Mouse (Mus musculus) forebrain, embryonic 16.5 days (tissue): ENCODE data around the gene Prpf39. TPM values are rescaled to one million over a fixed set of nuclear protein-coding genes. Genes with fewer than 3 reads are reported as not detected.

ENCODE experiments used
- ATAC-seq: fragments of 200-750 bp; cut with Nextera tagmentation; 2 replicates; pipeline ENCODE4 v1.8.0; 2017; ENCODE audit warnings: mild to moderate bottlenecking, moderate library complexity
- H3K27ac ChIP-seq: fragments of 300-500 bp; sonication (generic); 2 replicates; pipeline ENCODE4 v1.5.1; 2014; ENCODE audit warnings: low read length, control low read depth
- H3K27me3 ChIP-seq: fragments of 300-500 bp; sonication (generic); replicated peaks from 2 replicates; pipeline ENCODE4 v1.6.1; 2014; ENCODE audit warnings: low read length; ENCODE audit not compliant: control insufficient read depth, insufficient read depth
- H3K36me3 ChIP-seq: fragments of 300-500 bp; sonication (generic); 2 replicates; pipeline ENCODE4 v1.6.1; 2014; ENCODE audit not compliant: control insufficient read depth, insufficient read depth
- H3K4me1 ChIP-seq: fragments of 300-500 bp; sonication (generic); replicated peaks from 2 replicates; pipeline ENCODE4 v1.6.1; 2014; ENCODE audit warnings: low read length; ENCODE audit not compliant: control insufficient read depth, insufficient read depth
- H3K4me2 ChIP-seq: fragments of 300-500 bp; sonication (generic); 2 replicates; pipeline ENCODE4 v1.6.1; 2014; ENCODE audit warnings: mild to moderate bottlenecking, low read length, control low read depth
- H3K4me3 ChIP-seq: fragments of 300-500 bp; sonication (generic); replicated peaks from 2 replicates; pipeline ENCODE4 v1.5.1; 2014; ENCODE audit warnings: mild to moderate bottlenecking, low read length, control low read depth
- H3K9ac ChIP-seq: fragments of 300-500 bp; sonication (generic); replicated peaks from 2 replicates; pipeline ENCODE4 v1.6.1; 2014; ENCODE audit warnings: low read depth, low read length, control low read depth
- H3K9me3 ChIP-seq: fragments of 300-500 bp; sonication (generic); 2 replicates; pipeline ENCODE4 v1.6.1; 2016; ENCODE audit warnings: low read length; ENCODE audit not compliant: control insufficient read depth
- WGBS: fragments of 180-500 bp; shearing (Covaris S2); extraction: QIAGEN DNeasy Blood & Tissue Kit; methylation state at CpG from one replicate; pipeline ENCODE4 v1.1.7; 2014; 5-methylcytosine and 5-hydroxymethylcytosine counted together
- polyA plus RNA-seq: library from polyadenylated mRNA; unstranded; fragments of >200 nt; fragmentation: Nextera tagmentation; extraction: Ambion mirVana; gene quantifications from 2 replicates; pipeline ENCODE4 v1.2.1, GENCODE M21; 2015

Gene Prpf39
- polyA plus RNA-seq, 1 experiment from 2014 or later: 62.9 TPM

DNA sequence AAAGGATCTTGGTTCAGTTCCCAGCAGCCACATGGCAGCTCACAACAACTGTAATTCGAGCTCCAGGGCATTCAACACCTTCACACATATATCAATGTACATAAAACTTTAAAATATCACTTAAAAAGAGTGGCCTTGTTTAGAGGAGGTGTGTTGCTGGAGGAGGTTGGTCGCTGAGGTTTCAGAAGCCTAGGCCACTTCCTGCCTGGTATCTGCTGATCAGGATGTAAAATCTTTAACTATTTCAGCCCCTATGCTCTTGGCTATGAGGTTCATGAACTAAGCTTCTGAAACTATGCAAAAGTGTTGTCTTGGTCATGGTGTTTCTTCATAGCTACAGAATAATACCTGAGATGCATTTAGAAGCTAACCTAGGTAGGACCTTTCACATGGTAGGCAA is 29.1 kb downstream of the Prpf39 start:
- 87% methylated on average over 2 of the region's 2 CpGs for WGBS
- Histone ChIP-seq H3K4me2 (no peak overlapping the region), H3K36me3 (peaks cover 31% of the 10 kb centered on the region), H3K4me1 (peaks cover 4% of the 10 kb centered on the region), H3K4me3 (no peak overlapping the region), H3K27ac (no peak overlapping the region), H3K9me3 (no peaks in the 10 kb centered on the region), H3K9ac (no peak overlapping the region), H3K27me3 (no peaks in the 10 kb centered on the region)
- ATAC-seq: no peak

GRCm38 (mm10) chr12:65066234-65066633 is 30.1 kb downstream of the Prpf39 start:
- H3K27ac ChIP-seq: no peak overlapping the region; the same call in none of the 2 replicates
- no peak overlapping the region for H3K4me3 ChIP-seq
- no peak overlapping the region for H3K9ac ChIP-seq
- no peaks in the 10 kb centered on the region for H3K27me3 ChIP-seq
- H3K36me3 ChIP-seq: peaks cover 23% of the 10 kb centered on the region
- ATAC-seq: no peak
- 32% methylated on average over 3 of the region's 3 CpGs for WGBS
- H3K9me3 ChIP-seq: no peaks in the 10 kb centered on the region
- H3K4me1 ChIP-seq: peaks cover 4% of the 10 kb centered on the region
- H3K4me2 ChIP-seq: no peak overlapping the region

DNA sequence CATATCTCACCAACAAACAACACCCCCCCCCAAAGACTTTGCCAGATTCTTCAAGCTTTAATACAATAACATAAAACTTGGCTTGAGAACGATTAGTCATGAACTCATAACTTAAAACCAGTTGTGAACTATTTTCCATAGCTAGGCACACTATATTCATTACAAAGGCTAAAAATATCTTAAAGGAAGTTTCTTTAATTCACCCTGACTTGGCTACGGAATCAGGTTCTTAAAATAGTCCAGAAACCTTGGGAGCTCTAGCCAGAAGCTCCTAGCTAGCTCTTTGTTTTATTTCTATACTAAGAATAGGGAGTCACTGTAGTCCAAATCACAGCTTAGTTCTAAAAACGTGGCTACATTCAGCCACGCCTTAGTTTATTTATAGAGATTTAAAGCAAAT is 32.3 kb downstream of the Prpf39 start:
- no peak overlapping the region for H3K4me3 ChIP-seq
- H3K4me2 ChIP-seq: no peak overlapping the region
- H3K9me3 ChIP-seq: no peaks in the 10 kb centered on the region
- no peak for ATAC-seq
- 82% methylated on average over 4 of the region's 4 CpGs for WGBS
- H3K4me1 ChIP-seq: peaks cover 10% of the 10 kb centered on the region
- no peaks in the 10 kb centered on the region for H3K27me3 ChIP-seq
- peaks cover 14% of the 10 kb centered on the region for H3K36me3 ChIP-seq
- H3K27ac ChIP-seq: no peak overlapping the region
- no peak overlapping the region for H3K9ac ChIP-seq

DNA sequence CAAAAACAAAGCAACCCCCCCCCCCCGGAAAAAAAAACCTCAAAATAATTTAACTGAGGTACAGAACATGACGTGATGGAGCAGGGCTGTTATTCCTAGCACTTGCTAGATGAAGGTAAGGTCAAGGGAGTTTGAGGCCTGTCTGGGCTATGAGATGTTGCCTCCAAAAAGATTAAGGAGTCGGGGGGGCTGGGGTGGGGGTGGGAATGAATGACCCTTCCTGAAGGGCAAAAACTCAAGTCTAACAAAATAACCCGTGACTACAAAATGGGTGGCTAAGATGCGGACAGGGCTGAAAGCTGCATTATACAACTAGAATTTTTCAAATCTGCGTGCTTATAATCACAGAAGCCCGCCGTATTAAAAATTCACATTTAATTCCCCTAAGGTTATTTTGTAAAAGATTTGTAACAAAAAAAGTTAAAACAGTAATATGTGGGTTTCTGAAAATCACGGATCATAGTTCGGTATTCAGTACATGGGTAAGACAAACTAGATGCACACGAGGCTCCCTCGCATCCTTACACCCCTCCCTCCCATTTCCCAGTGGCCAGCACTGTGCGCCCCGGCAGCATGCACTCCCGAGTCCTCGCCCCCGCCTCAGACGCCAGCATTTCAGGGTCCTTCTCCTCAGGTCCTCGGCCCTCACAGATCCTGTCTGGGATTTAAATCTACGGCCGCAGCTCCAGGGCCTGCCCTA is 36.9 kb downstream of the Prpf39 start:
- WGBS: 1% methylated on average over 21 of the region's 21 CpGs
- ATAC-seq: peak; percentile 66
- H3K27me3 ChIP-seq: no peaks in the 10 kb centered on the region

GRCm38 (mm10) chr12:65073611-65074178 is 37.6 kb downstream of the Prpf39 start, which contains the start of gene Fkbp3:
Fkbp3 (minus strand) TSS chr12:65074007.
- no peaks in the 10 kb centered on the region for H3K27me3 ChIP-seq
- H3K36me3 ChIP-seq: peaks cover 3% of the 10 kb centered on the region; the same call in 1 of the 2 replicates
- peak within 1 kb of the TSS; percentile 83 for H3K9ac ChIP-seq
- peak within 1 kb of the TSS; percentile 95 for H3K27ac ChIP-seq
- peaks cover 31% of the 10 kb centered on the region for H3K4me1 ChIP-seq
- peak within 1 kb of the TSS; percentile 84 for H3K4me2 ChIP-seq
- no peaks in the 10 kb centered on the region for H3K9me3 ChIP-seq
- under 1% methylated on average over 49 of the region's 49 CpGs for WGBS
- ATAC-seq: peak; percentile 99
- peak within 1 kb of the TSS; percentile 87 for H3K4me3 ChIP-seq

More for the DNA sequence above, 36.9 kb downstream of the Prpf39 start:
- peak overlapping the region; percentile 87 for H3K4me3 ChIP-seq
- no peaks in the 10 kb centered on the region for H3K9me3 ChIP-seq
- peaks cover 31% of the 10 kb centered on the region for H3K4me1 ChIP-seq
- H3K36me3 ChIP-seq: peaks cover 9% of the 10 kb centered on the region; the same call in 1 of the 2 replicates
- H3K4me2 ChIP-seq: peak overlapping the region; percentile 59
- peak overlapping the region; percentile 83 for H3K9ac ChIP-seq
- peak overlapping the region; percentile 95 for H3K27ac ChIP-seq

DNA sequence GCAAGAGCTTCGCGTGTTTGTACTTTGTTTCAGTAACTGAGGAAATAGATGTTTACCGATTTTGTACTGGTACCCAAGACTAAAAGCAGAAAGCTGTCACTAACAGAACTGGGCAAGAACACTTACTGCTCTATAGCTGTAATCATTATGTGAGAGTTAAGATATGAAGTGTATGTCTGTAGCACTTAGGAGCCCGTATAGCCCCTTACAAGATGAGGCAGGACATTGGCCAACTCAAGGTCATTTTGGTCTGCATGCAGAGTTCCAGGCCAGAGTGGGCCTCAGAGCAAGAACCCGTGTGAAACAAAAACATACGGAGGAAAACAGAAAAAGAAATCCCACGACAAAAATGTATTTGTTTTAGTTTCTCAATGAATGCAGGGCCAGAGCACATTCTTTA is 38.5 kb downstream of the Prpf39 start:
- Histone ChIP-seq H3K9me3 (no peaks in the 10 kb centered on the region), H3K9ac (peak overlapping the region; percentile 83)
- no peak for ATAC-seq

DNA sequence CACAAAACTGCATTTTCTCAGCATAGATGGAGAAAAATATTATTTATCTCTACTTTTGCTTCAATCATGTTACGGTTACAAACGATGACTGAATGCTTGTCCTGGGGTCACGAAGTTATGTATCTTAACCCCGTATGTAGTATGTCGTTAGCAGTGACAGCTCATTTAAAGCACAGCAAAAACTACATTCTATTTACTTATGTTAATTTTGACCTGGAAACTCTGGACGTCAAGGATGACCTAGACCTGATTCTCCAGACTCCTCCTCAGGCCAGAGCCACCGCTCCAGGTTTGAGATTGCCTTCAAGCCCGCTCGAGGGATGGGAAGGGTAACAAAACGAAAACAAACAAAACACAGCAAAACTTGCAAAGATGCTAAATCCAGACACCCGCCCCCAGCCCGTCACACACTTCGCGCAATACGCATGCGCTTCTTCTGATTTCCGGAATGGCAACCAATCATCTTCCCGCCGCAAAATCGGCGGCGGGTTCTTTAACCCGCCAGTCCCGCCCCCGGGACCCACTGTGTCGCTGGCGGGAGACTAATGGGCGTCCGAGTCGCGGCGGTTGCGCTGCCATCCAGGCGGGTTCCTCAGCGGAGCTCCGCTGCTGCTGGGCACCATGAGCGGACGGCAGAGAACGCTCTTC is 39.1 kb downstream of the Prpf39 start, which contains the start of gene Fancm:
TSS of gene Fancm (plus strand) at position 519 of the 648 bp plus-strand sequence.
- ATAC-seq: peak; percentile 47
- Histone ChIP-seq H3K4me2 (peak within 1 kb of the TSS; percentile 84), H3K36me3 (0 out of 2 replicates have a peak, but pooled peaks cover 2% of the 10 kb centered on the region), H3K27me3 (no peaks in the 10 kb centered on the region), H3K4me1 (peaks cover 31% of the 10 kb centered on the region), H3K4me3 (peak within 1 kb of the TSS; percentile 87), H3K9me3 (no peaks in the 10 kb centered on the region), H3K9ac (peak within 1 kb of the TSS; percentile 83), H3K27ac (peak within 1 kb of the TSS; percentile 95)
- WGBS: 2% methylated on average over 39 of the region's 39 CpGs

More for the DNA sequence above, 38.5 kb downstream of the Prpf39 start:
- peak overlapping the region; percentile 84 for H3K4me2 ChIP-seq
- H3K27ac ChIP-seq: peak overlapping the region; percentile 95
- no peaks in the 10 kb centered on the region for H3K27me3 ChIP-seq
- peak overlapping the region; percentile 87 for H3K4me3 ChIP-seq
- 37% methylated on average over 7 of the region's 7 CpGs for WGBS
- no peaks in the 10 kb centered on the region for H3K36me3 ChIP-seq
- H3K4me1 ChIP-seq: peaks cover 31% of the 10 kb centered on the region

DNA sequence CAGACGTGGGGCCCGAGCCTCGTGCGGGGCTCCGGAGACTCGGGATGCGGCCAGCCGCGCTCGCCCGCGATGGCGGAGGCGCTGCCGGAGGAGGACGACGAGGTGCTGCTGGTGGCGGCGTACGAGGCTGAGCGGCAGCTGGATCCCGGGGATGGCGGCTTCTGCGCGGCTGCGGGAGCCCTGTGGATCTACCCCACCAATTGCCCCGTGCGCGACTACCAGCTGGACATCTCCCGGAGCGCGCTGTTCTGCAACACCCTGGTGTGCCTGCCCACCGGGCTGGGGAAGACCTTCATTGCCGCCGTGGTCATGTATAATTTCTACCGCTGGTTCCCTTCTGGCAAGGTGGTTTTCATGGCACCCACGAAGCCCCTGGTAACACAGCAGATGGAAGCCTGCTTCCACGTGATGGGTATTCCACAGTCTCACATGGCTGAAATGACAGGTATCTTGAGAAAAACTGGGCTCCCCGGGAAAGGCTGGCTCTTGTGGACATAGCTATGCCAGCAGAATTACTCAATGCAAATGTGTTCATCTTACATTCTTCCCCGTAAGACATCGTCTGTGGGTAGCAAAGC is 39.7 kb downstream of the Prpf39 start:
- Histone ChIP-seq H3K36me3 (0 out of 2 replicates have a peak, but pooled peaks cover 2% of the 10 kb centered on the region), H3K27me3 (no peaks in the 10 kb centered on the region), H3K4me3 (peak overlapping the region; percentile 87), H3K4me2 (peak overlapping the region; percentile 76), H3K9me3 (no peaks in the 10 kb centered on the region), H3K27ac (peak overlapping the region; percentile 92), H3K9ac (peak overlapping the region; percentile 81), H3K4me1 (peaks cover 31% of the 10 kb centered on the region)
- under 1% methylated on average over 40 of the region's 41 CpGs for WGBS
- peak; percentile 13 for ATAC-seq

DNA sequence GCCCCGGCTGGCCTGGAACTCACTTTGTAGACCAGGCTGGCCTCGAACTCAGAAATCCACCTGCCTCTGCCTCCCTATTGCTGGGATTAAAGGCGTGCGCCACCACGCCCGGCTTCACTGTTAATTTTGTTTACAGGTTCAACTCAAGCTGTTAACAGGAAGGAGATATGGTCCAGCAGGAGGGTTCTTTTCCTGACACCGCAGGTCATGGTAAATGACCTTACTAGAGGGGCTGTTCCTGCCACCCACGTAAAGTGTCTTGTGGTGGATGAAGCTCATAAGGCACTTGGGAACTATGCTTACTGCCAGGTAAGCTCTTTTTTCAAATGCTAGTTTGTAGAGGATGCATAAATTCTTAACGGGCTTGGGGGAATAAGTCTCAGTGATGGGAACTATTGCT is 40.8 kb downstream of the Prpf39 start:
- Histone ChIP-seq H3K4me1 (peaks cover 31% of the 10 kb centered on the region), H3K36me3 (0 out of 2 replicates have a peak, but pooled peaks cover 2% of the 10 kb centered on the region), H3K4me3 (no peak overlapping the region; the same call in 1 of the 2 replicates), H3K27me3 (no peaks in the 10 kb centered on the region), H3K27ac (no peak overlapping the region), H3K9ac (no peak overlapping the region), H3K4me2 (peak overlapping the region; percentile 76), H3K9me3 (no peaks in the 10 kb centered on the region)
- 88% methylated on average over 9 of the region's 9 CpGs for WGBS
- ATAC-seq: no peak
